Mouse (Mus musculus) hindbrain, embryonic 12.5 days (tissue): ENCODE measurements at regions not wholly inside any gene's neighbourhood (a gene's known extent, or its start where the extent isn't known, plus 50 kb on each side); places are given as distances from the start of the nearest gene placed in this dataset.

Experiments used
- ATAC-seq: fragments of 200-750 bp; cut with Nextera tagmentation; 2 replicates; pipeline ENCODE4 v1.8.0; 2017; ENCODE audit warnings: moderate TSS enrichment; ENCODE audit not compliant: low FRiP score
- H3K27ac ChIP-seq: fragments of 300-500 bp; sonication (generic); 2 replicates; pipeline ENCODE4 v1.5.1; 2016; ENCODE audit warnings: mild to moderate bottlenecking
- H3K27me3 ChIP-seq: fragments of 300-500 bp; sonication (generic); 2 replicates; pipeline ENCODE4 v1.6.1; 2016; ENCODE audit warnings: mild to moderate bottlenecking
- H3K36me3 ChIP-seq: fragments of 300-500 bp; sonication (generic); 2 replicates; pipeline ENCODE4 v1.6.1; 2016; ENCODE audit warnings: mild to moderate bottlenecking
- H3K4me1 ChIP-seq: fragments of 300-500 bp; sonication (generic); 2 replicates; pipeline ENCODE4 v1.6.1; 2016
- H3K4me2 ChIP-seq: fragments of 300-500 bp; sonication (generic); replicated peaks from 2 replicates; pipeline ENCODE4 v1.6.1; 2016; ENCODE audit warnings: mild to moderate bottlenecking
- H3K4me3 ChIP-seq: fragments of 300-500 bp; sonication (generic); 2 replicates; pipeline ENCODE4 v1.5.1; 2016; ENCODE audit warnings: mild to moderate bottlenecking
- H3K9ac ChIP-seq: fragments of 300-500 bp; sonication (generic); 2 replicates; pipeline ENCODE4 v1.6.1; 2016; ENCODE audit warnings: mild to moderate bottlenecking, moderate library complexity
- H3K9me3 ChIP-seq: fragments of 300-500 bp; sonication (generic); replicated peaks from 2 replicates; pipeline ENCODE4 v1.6.1; 2016; ENCODE audit warnings: mild to moderate bottlenecking
- WGBS: fragments of 180-500 bp; shearing (Covaris S2); methylation state at CpG from one replicate; pipeline ENCODE4 v1.1.7; 2016; 5-methylcytosine and 5-hydroxymethylcytosine counted together

DNA sequence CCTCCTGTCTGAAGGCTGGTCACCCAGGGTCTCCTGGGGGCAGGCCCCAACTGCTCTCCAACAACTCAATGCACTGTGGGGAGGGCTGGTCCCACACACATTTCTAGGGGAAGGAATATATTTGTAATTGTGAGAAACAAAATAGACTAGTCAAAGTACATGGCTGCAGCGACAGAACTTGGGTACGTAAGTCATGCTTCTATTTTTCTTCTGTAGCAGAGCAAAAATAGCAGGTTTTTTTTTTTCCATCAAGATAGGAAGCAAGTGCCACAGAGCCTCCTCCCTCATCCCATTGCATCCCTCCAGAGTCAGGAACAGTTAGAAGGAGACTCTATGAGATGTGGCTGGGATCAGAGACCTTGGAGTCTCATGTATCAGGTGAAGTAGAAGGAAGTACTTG lies 124.9 kb upstream of the Tnr start:
- no peak overlapping the region for H3K4me2 ChIP-seq
- H3K4me1 ChIP-seq, result no peaks in the 10 kb centered on the region
- H3K27me3 ChIP-seq, result no peaks in the 10 kb centered on the region
- no peak for ATAC-seq
- H3K9me3 ChIP-seq, result no peaks in the 10 kb centered on the region
- 93% methylated on average over 2 of the region's 2 CpGs for WGBS
- no peak overlapping the region for H3K27ac ChIP-seq
- H3K4me3 ChIP-seq, result no peak overlapping the region
- no peak overlapping the region for H3K9ac ChIP-seq
- H3K36me3 ChIP-seq, result no peaks in the 10 kb centered on the region

DNA sequence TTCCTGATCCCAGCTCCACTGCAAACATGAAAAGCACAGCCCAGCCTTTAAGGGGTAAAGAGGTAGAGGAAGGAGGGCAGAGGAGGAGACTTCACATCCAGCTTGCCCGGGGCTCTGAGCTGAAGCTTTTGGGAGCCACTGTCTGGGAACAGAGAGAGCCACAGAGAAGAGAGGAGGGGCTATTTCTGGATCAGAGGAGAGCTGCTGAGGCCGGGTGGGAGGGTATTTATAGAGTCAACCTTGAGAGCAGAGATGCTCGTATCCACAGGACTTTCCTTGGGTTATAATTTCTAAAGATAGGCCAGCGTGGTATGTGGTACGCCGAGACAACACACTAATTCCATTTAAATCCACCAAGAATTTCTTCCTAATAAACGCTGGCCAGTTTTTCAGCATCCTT lies 117.3 kb upstream of the Tnr start:
- Histone ChIP-seq H3K4me2 (no peak overlapping the region), H3K27me3 (no peaks in the 10 kb centered on the region), H3K36me3 (no peaks in the 10 kb centered on the region), H3K27ac (no peak overlapping the region), H3K9ac (no peak overlapping the region), H3K9me3 (no peaks in the 10 kb centered on the region), H3K4me3 (no peak overlapping the region), H3K4me1 (0 out of 2 replicates have a peak, but pooled peaks cover 4% of the 10 kb centered on the region)
- 81% methylated on average over 7 of the region's 7 CpGs for WGBS
- no peak for ATAC-seq

DNA sequence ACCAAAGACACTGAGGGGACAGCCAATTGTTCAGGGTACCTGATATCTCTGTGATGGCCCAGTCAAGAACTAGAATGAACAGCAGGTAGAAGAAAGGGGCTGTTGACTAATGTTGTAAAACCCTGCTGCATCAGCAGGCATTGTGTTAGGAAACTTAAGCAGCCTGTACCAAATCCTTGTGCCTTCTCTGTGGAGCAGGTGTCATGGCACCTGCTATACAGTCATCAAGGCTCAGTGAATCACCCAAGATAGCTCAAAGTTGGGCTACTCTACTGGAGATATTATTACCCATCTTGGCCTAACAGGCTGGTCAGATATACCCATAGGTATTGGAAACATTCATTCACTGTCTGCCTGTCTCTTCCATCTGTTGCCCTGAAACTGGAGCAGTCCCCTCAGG lies 116.8 kb upstream of the Tnr start:
- 0 out of 2 replicates have a peak, but pooled peaks cover 4% of the 10 kb centered on the region for H3K4me1 ChIP-seq
- H3K36me3 ChIP-seq, result no peaks in the 10 kb centered on the region
- no peak overlapping the region for H3K27ac ChIP-seq
- no peak overlapping the region for H3K4me2 ChIP-seq
- no peak overlapping the region for H3K4me3 ChIP-seq
- H3K9ac ChIP-seq, result no peak overlapping the region
- ATAC-seq, result no peak
- H3K27me3 ChIP-seq, result no peaks in the 10 kb centered on the region
- no peaks in the 10 kb centered on the region for H3K9me3 ChIP-seq

DNA sequence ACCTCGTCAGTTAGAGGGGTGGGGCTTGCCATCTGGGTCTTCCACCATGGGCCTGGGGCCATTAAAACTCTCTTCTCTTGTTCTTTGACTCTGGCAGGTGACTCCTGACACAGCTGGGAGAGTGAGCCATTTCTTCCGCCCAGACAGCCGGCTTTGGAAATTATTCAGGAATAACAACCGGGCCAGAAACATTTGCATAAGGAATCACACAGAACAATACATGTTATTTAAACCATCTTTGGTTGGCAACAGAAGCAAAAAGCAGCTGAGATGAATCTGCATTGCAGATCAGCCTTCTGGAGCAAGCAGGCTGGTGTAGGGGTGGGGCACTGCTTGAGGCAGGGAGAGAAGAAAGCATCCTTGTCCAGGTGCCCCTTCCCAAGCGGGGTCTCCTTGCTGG lies 110.2 kb upstream of the Tnr start:
- ATAC-seq, result peak; percentile 88
- no peak overlapping the region for H3K4me3 ChIP-seq
- no peak overlapping the region for H3K4me2 ChIP-seq
- H3K4me1 ChIP-seq, result peaks cover 19% of the 10 kb centered on the region
- no peak overlapping the region for H3K9ac ChIP-seq
- H3K36me3 ChIP-seq, result no peaks in the 10 kb centered on the region
- no peaks in the 10 kb centered on the region for H3K27me3 ChIP-seq
- WGBS, result 32% methylated on average over 5 of the region's 5 CpGs
- no peaks in the 10 kb centered on the region for H3K9me3 ChIP-seq
- H3K27ac ChIP-seq, result peak overlapping the region; percentile 63

DNA sequence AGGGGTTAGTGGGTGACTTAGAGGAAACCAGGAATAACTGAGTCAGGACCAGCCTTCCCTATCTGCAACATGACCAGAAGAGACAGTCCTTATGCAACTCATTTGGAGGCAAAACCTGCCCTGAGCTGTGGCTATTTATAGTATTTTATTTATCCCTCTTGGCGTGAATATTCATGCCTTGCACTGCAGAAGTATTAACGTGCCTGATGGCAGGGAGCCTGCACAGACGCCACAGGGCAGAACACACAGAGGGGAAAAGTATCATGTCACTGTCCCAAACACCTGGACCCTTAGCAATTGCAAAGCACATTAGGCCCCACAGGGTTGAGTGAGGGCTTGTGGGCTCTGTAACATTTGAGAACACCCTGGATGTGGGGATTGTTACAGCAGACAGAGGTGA lies 107.9 kb upstream of the Tnr start:
- no peaks in the 10 kb centered on the region for H3K36me3 ChIP-seq
- 49% methylated on average over 3 of the region's 3 CpGs for WGBS
- no peak overlapping the region for H3K4me3 ChIP-seq
- ATAC-seq, result no peak
- no peaks in the 10 kb centered on the region for H3K9me3 ChIP-seq
- H3K27ac ChIP-seq, result no peak overlapping the region
- H3K27me3 ChIP-seq, result no peaks in the 10 kb centered on the region
- H3K4me2 ChIP-seq, result no peak overlapping the region
- H3K9ac ChIP-seq, result no peak overlapping the region
- H3K4me1 ChIP-seq, result peaks cover 17% of the 10 kb centered on the region

DNA sequence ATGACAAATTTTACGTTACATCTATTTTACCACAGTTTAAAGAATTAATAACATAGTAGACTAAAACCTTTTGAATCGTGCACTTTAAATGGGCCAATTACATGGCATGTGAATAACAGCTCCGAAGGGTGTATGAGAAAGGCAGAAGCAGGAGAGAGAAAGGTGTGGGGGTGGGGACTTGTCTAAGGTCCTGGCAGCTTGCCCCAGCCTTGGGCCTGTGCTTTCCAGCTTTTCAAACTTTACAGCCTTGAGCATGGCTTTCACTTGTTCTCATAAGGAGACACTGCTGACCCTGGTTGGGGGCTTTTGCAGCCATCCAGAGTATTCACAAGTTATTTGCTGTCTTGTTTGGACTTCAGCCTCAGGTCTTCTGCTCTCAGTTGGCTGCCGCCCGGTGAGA lies 106.4 kb upstream of the Tnr start:
- WGBS, result 88% methylated on average over 5 of the region's 5 CpGs
- no peaks in the 10 kb centered on the region for H3K9me3 ChIP-seq
- no peaks in the 10 kb centered on the region for H3K27me3 ChIP-seq
- H3K9ac ChIP-seq, result no peak overlapping the region
- H3K27ac ChIP-seq, result no peak overlapping the region
- no peak for ATAC-seq
- no peak overlapping the region for H3K4me2 ChIP-seq
- no peak overlapping the region for H3K4me3 ChIP-seq
- peaks cover 17% of the 10 kb centered on the region for H3K4me1 ChIP-seq
- H3K36me3 ChIP-seq, result no peaks in the 10 kb centered on the region

DNA sequence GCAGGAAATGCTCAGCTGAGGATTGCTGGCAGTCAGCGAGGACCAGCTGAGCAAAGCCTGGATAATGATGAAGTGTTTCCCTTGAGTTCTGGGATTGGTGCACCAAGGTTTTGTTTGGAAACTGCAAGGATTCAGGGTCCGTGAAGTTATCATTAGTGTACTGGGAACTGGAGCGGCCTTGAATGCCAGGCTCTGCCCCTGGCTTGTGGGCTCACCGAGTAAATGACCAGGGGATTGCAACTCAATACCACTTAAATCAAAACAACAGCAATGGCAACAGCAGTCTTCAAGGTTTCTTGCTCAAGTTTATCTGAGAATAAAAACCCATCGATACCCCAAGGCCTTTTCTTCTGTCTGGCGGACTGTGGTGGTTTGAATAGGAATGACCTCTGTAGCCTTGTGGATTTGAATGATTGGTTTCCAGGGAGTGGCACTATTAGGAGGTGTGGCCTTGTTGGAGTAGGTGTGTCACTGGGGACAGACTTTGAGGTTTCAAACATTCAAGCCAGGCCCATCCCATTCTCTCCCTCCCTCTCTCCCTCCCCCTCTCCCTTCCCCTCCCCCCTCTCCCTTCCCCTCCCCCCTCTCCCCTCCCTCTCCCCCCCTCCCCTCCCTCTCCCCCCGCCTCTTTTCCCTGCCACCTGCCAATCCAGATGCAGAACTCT lies 104.1 kb upstream of the Tnr start:
- no peaks in the 10 kb centered on the region for H3K36me3 ChIP-seq
- H3K9ac ChIP-seq, result no peak overlapping the region
- 66% methylated on average over 6 of the region's 7 CpGs for WGBS
- no peak overlapping the region for H3K27ac ChIP-seq
- H3K4me1 ChIP-seq, result peaks cover 9% of the 10 kb centered on the region
- no peak overlapping the region for H3K4me3 ChIP-seq
- no peak overlapping the region for H3K4me2 ChIP-seq
- no peaks in the 10 kb centered on the region for H3K27me3 ChIP-seq
- no peak for ATAC-seq
- no peaks in the 10 kb centered on the region for H3K9me3 ChIP-seq

DNA sequence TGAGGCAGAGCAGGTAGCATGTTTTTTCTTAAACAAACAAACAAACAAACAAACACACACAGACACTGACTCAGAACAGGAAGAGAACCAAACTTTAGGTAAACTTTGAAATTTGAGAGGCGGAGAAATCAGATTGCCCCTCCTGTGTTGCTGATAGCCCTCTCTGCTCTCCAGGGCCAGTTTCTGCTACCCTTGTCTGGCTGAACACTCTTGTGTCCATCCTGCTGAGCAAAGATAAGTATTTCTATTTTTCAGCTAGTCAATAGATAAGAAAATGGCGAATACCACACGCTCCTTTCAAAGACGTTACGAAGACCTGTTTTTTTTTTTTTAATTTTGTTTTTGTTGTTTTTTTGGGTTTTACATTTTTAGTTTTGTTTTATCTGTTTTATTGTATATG lies 103.4 kb upstream of the Tnr start:
- Histone ChIP-seq H3K4me1 (peaks cover 8% of the 10 kb centered on the region), H3K27me3 (no peaks in the 10 kb centered on the region), H3K9ac (no peak overlapping the region), H3K36me3 (no peaks in the 10 kb centered on the region), H3K4me2 (no peak overlapping the region), H3K9me3 (no peaks in the 10 kb centered on the region), H3K27ac (no peak overlapping the region), H3K4me3 (no peak overlapping the region)
- no peak for ATAC-seq
- 95% methylated on average over 5 of the region's 5 CpGs for WGBS

DNA sequence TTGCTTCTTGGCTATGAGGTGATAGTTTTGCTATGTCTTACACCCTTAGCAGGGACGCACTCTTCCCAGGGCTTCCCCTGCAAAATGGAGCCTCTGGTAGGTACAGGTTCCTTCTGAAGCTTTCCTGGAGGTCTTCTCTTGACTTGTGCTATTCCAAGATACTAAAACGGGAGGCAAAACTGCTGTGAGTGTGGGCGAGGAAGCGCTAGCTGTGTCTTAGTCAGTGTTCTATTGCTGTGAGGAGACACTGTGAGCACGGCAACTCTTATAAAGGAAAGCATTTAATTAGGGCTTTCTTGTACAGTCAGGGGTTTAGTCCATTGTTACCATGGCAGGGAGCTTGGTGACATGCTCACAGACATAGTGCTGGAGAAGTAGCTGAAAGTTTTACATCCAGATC lies 99.9 kb upstream of the Tnr start:
- no peak overlapping the region for H3K9ac ChIP-seq
- H3K9me3 ChIP-seq, result no peaks in the 10 kb centered on the region
- H3K27me3 ChIP-seq, result no peaks in the 10 kb centered on the region
- no peaks in the 10 kb centered on the region for H3K36me3 ChIP-seq
- H3K4me2 ChIP-seq, result no peak overlapping the region
- ATAC-seq, result no peak
- no peak overlapping the region for H3K4me3 ChIP-seq
- no peaks in the 10 kb centered on the region for H3K4me1 ChIP-seq
- H3K27ac ChIP-seq, result no peak overlapping the region
- WGBS, result 93% methylated on average over 5 of the region's 5 CpGs

DNA sequence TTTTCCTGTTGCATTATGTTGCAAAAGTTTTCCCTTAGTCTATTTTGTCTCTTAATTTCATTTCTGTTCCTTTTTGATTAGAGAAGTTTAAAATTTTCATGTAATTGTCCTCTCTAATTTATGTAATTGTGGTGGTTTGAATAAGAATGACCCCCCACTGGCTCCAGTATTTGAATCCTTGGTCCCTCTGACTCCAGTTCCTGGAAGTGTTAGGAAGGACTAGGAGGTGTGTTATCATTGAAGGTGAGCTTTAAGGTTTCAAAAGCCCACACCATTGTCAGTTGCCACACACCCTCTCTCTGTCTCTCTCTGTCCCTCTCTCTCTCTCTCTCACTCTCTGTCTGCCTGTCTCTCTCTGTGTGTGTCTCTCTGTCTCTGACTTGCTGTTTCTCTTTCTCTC lies 93.6 kb upstream of the Tnr start:
- Histone ChIP-seq H3K36me3 (no peaks in the 10 kb centered on the region), H3K4me2 (no peak overlapping the region), H3K27ac (no peak overlapping the region), H3K9me3 (no peaks in the 10 kb centered on the region), H3K4me1 (no peaks in the 10 kb centered on the region), H3K9ac (no peak overlapping the region), H3K27me3 (no peaks in the 10 kb centered on the region), H3K4me3 (no peak overlapping the region)
- ATAC-seq, result no peak

DNA sequence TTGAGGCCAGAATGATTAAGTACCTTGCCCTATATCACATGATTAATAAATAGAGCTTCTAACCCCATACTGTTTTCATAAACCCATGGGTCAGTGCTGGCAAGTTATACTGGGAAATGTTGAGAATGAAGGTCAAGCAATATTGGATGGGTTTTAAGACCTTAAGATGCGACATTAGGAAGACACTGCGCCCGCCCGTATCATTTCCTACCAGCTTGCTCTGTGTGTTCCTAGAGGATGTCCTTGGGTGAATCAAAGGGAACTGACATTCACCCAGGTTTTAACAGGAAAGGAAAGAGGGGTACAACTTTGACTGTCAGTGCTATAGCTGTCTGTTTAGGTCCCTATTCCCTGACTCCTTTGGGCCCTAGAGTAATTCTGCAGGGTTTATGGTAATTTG lies 90.0 kb upstream of the Tnr start:
- H3K27me3 ChIP-seq, result no peaks in the 10 kb centered on the region
- no peak overlapping the region for H3K4me2 ChIP-seq
- no peak overlapping the region for H3K27ac ChIP-seq
- no peaks in the 10 kb centered on the region for H3K4me1 ChIP-seq
- H3K9ac ChIP-seq, result no peak overlapping the region
- no peak overlapping the region for H3K4me3 ChIP-seq
- WGBS, result 98% methylated on average over 4 of the region's 4 CpGs
- H3K9me3 ChIP-seq, result no peaks in the 10 kb centered on the region
- no peak for ATAC-seq
- no peaks in the 10 kb centered on the region for H3K36me3 ChIP-seq

DNA sequence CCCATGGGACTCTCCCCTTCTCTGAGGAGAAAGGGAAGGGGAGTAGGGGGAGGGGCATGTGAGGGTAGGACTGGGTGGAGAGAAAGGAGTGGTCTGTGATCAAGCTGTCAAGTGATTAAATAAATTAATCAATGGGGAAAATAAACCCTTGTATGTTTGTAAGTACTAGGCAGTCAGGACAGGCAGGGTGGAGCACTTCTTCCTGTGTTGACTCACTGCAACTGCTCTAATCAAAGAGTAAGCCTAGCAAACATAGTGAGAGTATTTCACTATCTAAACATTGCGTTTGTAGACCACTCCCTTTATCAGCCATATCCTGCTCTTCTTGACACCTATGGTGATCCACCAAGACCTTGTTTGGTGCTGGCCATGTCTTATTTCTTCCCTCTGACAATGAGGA lies 82.8 kb upstream of the Tnr start:
- H3K27me3 ChIP-seq, result no peaks in the 10 kb centered on the region
- no peak overlapping the region for H3K27ac ChIP-seq
- no peak for ATAC-seq
- H3K9ac ChIP-seq, result no peak overlapping the region
- no peaks in the 10 kb centered on the region for H3K9me3 ChIP-seq
- no peaks in the 10 kb centered on the region for H3K4me1 ChIP-seq
- H3K4me3 ChIP-seq, result no peak overlapping the region
- WGBS, result 91% methylated on average over 1 of the region's 1 CpGs
- no peak overlapping the region for H3K4me2 ChIP-seq
- H3K36me3 ChIP-seq, result no peaks in the 10 kb centered on the region

DNA sequence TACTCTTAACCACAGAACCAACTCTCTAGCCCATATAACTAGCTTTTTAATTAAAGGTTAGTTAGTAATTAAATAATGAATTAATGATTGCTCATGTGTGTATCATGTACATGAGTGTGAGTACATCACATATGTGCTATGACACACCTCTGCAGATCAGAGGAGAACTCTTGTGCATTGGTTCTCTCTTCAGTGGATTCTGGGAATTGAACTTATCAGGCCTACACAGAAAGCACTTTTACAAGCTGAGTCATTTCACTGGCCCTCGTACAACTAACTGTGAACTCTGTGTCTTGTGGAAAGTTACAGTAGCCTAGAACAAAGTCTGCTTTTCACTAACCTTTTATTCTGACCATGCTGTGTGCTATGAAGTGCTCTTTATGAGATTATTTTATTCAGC lies 79.5 kb upstream of the Tnr start:
- no peaks in the 10 kb centered on the region for H3K36me3 ChIP-seq
- H3K27ac ChIP-seq, result no peak overlapping the region
- WGBS, result 96% methylated on average over 1 of the region's 1 CpGs
- H3K27me3 ChIP-seq, result no peaks in the 10 kb centered on the region
- no peak overlapping the region for H3K4me2 ChIP-seq
- H3K4me3 ChIP-seq, result no peak overlapping the region
- no peak for ATAC-seq
- no peak overlapping the region for H3K9ac ChIP-seq
- no peaks in the 10 kb centered on the region for H3K9me3 ChIP-seq
- no peaks in the 10 kb centered on the region for H3K4me1 ChIP-seq
